Mouse (Mus musculus) embryonic facial prominence, embryonic 13.5 days (tissue): ENCODE results near the gene Ctse. TPM values are rescaled to one million over a fixed set of nuclear protein-coding genes. Genes with fewer than 3 reads are reported as not detected.

Experiments used
- ATAC-seq: fragments of 200-750 bp; cut with Nextera tagmentation; 2 replicates; pipeline ENCODE4 v1.8.0; 2017; ENCODE audit warnings: low read depth; ENCODE audit not compliant: insufficient number of reproducible peaks, insufficient read depth, low FRiP score, low TSS enrichment
- H3K27ac ChIP-seq: fragments of 300-500 bp; sonication (generic); 2 replicates; pipeline ENCODE4 v1.5.1; 2015; ENCODE audit warnings: moderate library complexity, mild to moderate bottlenecking, inconsistent platforms
- H3K27me3 ChIP-seq: fragments of 300-500 bp; sonication (generic); 2 replicates; pipeline ENCODE4 v1.6.1; 2015; ENCODE audit warnings: mild to moderate bottlenecking, inconsistent platforms
- H3K36me3 ChIP-seq: fragments of 300-500 bp; sonication (generic); 2 replicates; pipeline ENCODE4 v1.6.1; 2015; ENCODE audit warnings: mild to moderate bottlenecking, inconsistent platforms
- H3K4me1 ChIP-seq: fragments of 300-500 bp; sonication (generic); 2 replicates; pipeline ENCODE4 v1.6.1; 2015; ENCODE audit warnings: inconsistent platforms
- H3K4me2 ChIP-seq: fragments of 300-500 bp; sonication (generic); 2 replicates; pipeline ENCODE4 v1.6.1; 2015; ENCODE audit warnings: moderate library complexity, mild to moderate bottlenecking, inconsistent platforms
- H3K4me3 ChIP-seq: fragments of 300-500 bp; sonication (generic); 2 replicates; pipeline ENCODE4 v1.5.1; 2015; ENCODE audit warnings: mild to moderate bottlenecking, inconsistent platforms
- H3K9ac ChIP-seq: fragments of 300-500 bp; sonication (generic); 2 replicates; pipeline ENCODE4 v1.6.1; 2015; ENCODE audit warnings: mild to moderate bottlenecking, inconsistent platforms
- H3K9me3 ChIP-seq: fragments of 300-500 bp; sonication (generic); 2 replicates; pipeline ENCODE4 v1.6.1; 2016; ENCODE audit warnings: inconsistent platforms
- WGBS: fragments of 180-500 bp; shearing (Covaris S2); methylation state at CpG from one replicate; pipeline ENCODE4 v1.1.7; 2015; ENCODE audit warnings: mixed read lengths; 5-methylcytosine and 5-hydroxymethylcytosine counted together
- polyA plus RNA-seq: library from polyadenylated mRNA; unstranded; fragments of >200 nt; fragmentation: Nextera tagmentation; extraction: Ambion mirVana; gene quantifications from 2 replicates; pipeline ENCODE4 v1.2.1, GENCODE M21; 2015

Gene Ctse
- polyA plus RNA-seq, 1 experiment from 2014 or later = not detected

- 0 out of 2 replicates have a peak, but pooled peaks have one; percentile 26 for ATAC-seq
- H3K36me3 ChIP-seq = no peaks in the 10 kb centered on the region
- peak within 1 kb of the TSS; percentile 12; the same call in 1 of the 2 replicates for H3K4me2 ChIP-seq
- WGBS = 47% methylated on average over 8 of the region's 8 CpGs
- no peak within 1 kb of the TSS for H3K9ac ChIP-seq
- no peaks in the 10 kb centered on the region for H3K27me3 ChIP-seq
- H3K27ac ChIP-seq = peak within 1 kb of the TSS; percentile 45; the same call in 1 of the 2 replicates
- no peak within 1 kb of the TSS for H3K4me3 ChIP-seq
- no peaks in the 10 kb centered on the region for H3K9me3 ChIP-seq
- peaks cover 11% of the 10 kb centered on the region for H3K4me1 ChIP-seq
Measured at GRCm38 (mm10) chr1:131688475-131688874, 50.4 kb downstream of the Ctse start, which contains the start of gene Rab7b. TSS of gene Rab7b (plus strand) at chr1:131688695.

GRCm38 (mm10) chr1:131689016-131689415, 50.9 kb downstream of the Ctse start:
- Histone ChIP-seq H3K4me1 (peaks cover 11% of the 10 kb centered on the region), H3K4me2 (no peak overlapping the region), H3K9ac (no peak overlapping the region), H3K36me3 (no peaks in the 10 kb centered on the region), H3K27me3 (no peaks in the 10 kb centered on the region), H3K4me3 (no peak overlapping the region), H3K9me3 (no peaks in the 10 kb centered on the region), H3K27ac (no peak overlapping the region)
- 64% methylated on average over 3 of the region's 3 CpGs for WGBS
- no peak for ATAC-seq

GRCm38 (mm10) chr1:131689899-131690298, 51.8 kb downstream of the Ctse start:
- no peaks in the 10 kb centered on the region for H3K9me3 ChIP-seq
- peaks cover 11% of the 10 kb centered on the region for H3K4me1 ChIP-seq
- H3K9ac ChIP-seq = no peak overlapping the region
- no peaks in the 10 kb centered on the region for H3K27me3 ChIP-seq
- no peak for ATAC-seq
- H3K27ac ChIP-seq = no peak overlapping the region
- H3K4me2 ChIP-seq = 0 out of 2 replicates have a peak overlapping the region, but pooled peaks have one; percentile 12
- no peaks in the 10 kb centered on the region for H3K36me3 ChIP-seq
- H3K4me3 ChIP-seq = no peak overlapping the region
- WGBS = 80% methylated on average over 5 of the region's 5 CpGs

GRCm38 (mm10) chr1:131690435-131690834, 52.3 kb downstream of the Ctse start:
- Histone ChIP-seq H3K9me3 (no peaks in the 10 kb centered on the region), H3K4me1 (peaks cover 11% of the 10 kb centered on the region), H3K27me3 (no peaks in the 10 kb centered on the region), H3K9ac (no peak overlapping the region), H3K4me2 (0 out of 2 replicates have a peak overlapping the region, but pooled peaks have one; percentile 4), H3K27ac (peak overlapping the region; percentile 57; the same call in 1 of the 2 replicates), H3K4me3 (no peak overlapping the region), H3K36me3 (no peaks in the 10 kb centered on the region)
- 59% methylated on average over 3 of the region's 3 CpGs for WGBS
- peak; percentile 63; the same call in 1 of the 2 replicates for ATAC-seq

- no peak overlapping the region for H3K4me3 ChIP-seq
- no peak overlapping the region for H3K9ac ChIP-seq
- no peaks in the 10 kb centered on the region for H3K36me3 ChIP-seq
- ATAC-seq = no peak
- H3K4me2 ChIP-seq = no peak overlapping the region
- peaks cover 12% of the 10 kb centered on the region for H3K4me1 ChIP-seq
- H3K27me3 ChIP-seq = no peaks in the 10 kb centered on the region
- no peaks in the 10 kb centered on the region for H3K9me3 ChIP-seq
- H3K27ac ChIP-seq = no peak overlapping the region; the same call in 1 of the 2 replicates
Measured at GRCm38 (mm10) chr1:131691356-131691755, 53.2 kb downstream of the Ctse start.

GRCm38 (mm10) chr1:131695308-131695707, 57.2 kb downstream of the Ctse start:
- 82% methylated on average over 2 of the region's 2 CpGs for WGBS
- no peaks in the 10 kb centered on the region for H3K27me3 ChIP-seq
- no peak overlapping the region for H3K4me3 ChIP-seq

GRCm38 (mm10) chr1:131696325-131696724, 58.2 kb downstream of the Ctse start:
- H3K27ac ChIP-seq = no peak overlapping the region
- no peak overlapping the region for H3K4me3 ChIP-seq
- H3K36me3 ChIP-seq = no peaks in the 10 kb centered on the region
- no peak overlapping the region for H3K4me2 ChIP-seq
- no peaks in the 10 kb centered on the region for H3K9me3 ChIP-seq
- H3K4me1 ChIP-seq = peaks cover 5% of the 10 kb centered on the region
- ATAC-seq = no peak
- no peak overlapping the region for H3K9ac ChIP-seq
- WGBS = 28% methylated on average over 4 of the region's 4 CpGs
- H3K27me3 ChIP-seq = no peaks in the 10 kb centered on the region

More at GRCm38 (mm10) chr1:131695308-131695707, 57.2 kb downstream of the Ctse start:
- Histone ChIP-seq H3K4me1 (peaks cover 14% of the 10 kb centered on the region), H3K36me3 (no peaks in the 10 kb centered on the region), H3K4me2 (no peak overlapping the region), H3K9ac (no peak overlapping the region), H3K27ac (no peak overlapping the region), H3K9me3 (no peaks in the 10 kb centered on the region)
- no peak for ATAC-seq

- Histone ChIP-seq H3K9me3 (no peaks in the 10 kb centered on the region), H3K4me3 (no peak overlapping the region), H3K36me3 (no peaks in the 10 kb centered on the region), H3K9ac (no peak overlapping the region), H3K27ac (no peak overlapping the region), H3K27me3 (no peaks in the 10 kb centered on the region), H3K4me1 (0 out of 2 replicates have a peak, but pooled peaks cover 3% of the 10 kb centered on the region), H3K4me2 (no peak overlapping the region)
- WGBS = 86% methylated on average over 3 of the region's 3 CpGs
- ATAC-seq = no peak
Measured at GRCm38 (mm10) chr1:131698770-131699169, 60.7 kb downstream of the Ctse start.

GRCm38 (mm10) chr1:131699642-131700041, 61.5 kb downstream of the Ctse start:
- Histone ChIP-seq H3K27me3 (no peaks in the 10 kb centered on the region), H3K9ac (no peak overlapping the region), H3K36me3 (no peaks in the 10 kb centered on the region), H3K9me3 (no peaks in the 10 kb centered on the region), H3K4me2 (no peak overlapping the region), H3K4me3 (no peak overlapping the region), H3K4me1 (0 out of 2 replicates have a peak, but pooled peaks cover 3% of the 10 kb centered on the region), H3K27ac (no peak overlapping the region)
- WGBS = 79% methylated on average over 4 of the region's 4 CpGs
- ATAC-seq = no peak

GRCm38 (mm10) chr1:131700447-131700846, 62.3 kb downstream of the Ctse start:
- Histone ChIP-seq H3K36me3 (no peaks in the 10 kb centered on the region), H3K9me3 (no peaks in the 10 kb centered on the region), H3K4me3 (no peak overlapping the region), H3K9ac (no peak overlapping the region), H3K4me2 (no peak overlapping the region), H3K4me1 (0 out of 2 replicates have a peak, but pooled peaks cover 3% of the 10 kb centered on the region), H3K27me3 (no peaks in the 10 kb centered on the region), H3K27ac (no peak overlapping the region)
- WGBS = 69% methylated on average over 5 of the region's 5 CpGs
- no peak for ATAC-seq

- no peaks in the 10 kb centered on the region for H3K9me3 ChIP-seq
- no peaks in the 10 kb centered on the region for H3K27me3 ChIP-seq
- WGBS = 83% methylated on average over 5 of the region's 5 CpGs
- no peak overlapping the region for H3K27ac ChIP-seq
- H3K4me1 ChIP-seq = 0 out of 2 replicates have a peak, but pooled peaks cover 1% of the 10 kb centered on the region
- no peak overlapping the region for H3K4me3 ChIP-seq
- no peaks in the 10 kb centered on the region for H3K36me3 ChIP-seq
- no peak overlapping the region for H3K4me2 ChIP-seq
- no peak overlapping the region for H3K9ac ChIP-seq
- no peak for ATAC-seq
Measured at GRCm38 (mm10) chr1:131701391-131701790, 63.3 kb downstream of the Ctse start.

- no peak overlapping the region for H3K4me3 ChIP-seq
- H3K9me3 ChIP-seq = no peaks in the 10 kb centered on the region
- H3K9ac ChIP-seq = no peak overlapping the region
- no peak overlapping the region for H3K27ac ChIP-seq
- no peak for ATAC-seq
- H3K27me3 ChIP-seq = no peaks in the 10 kb centered on the region
- no peaks in the 10 kb centered on the region for H3K36me3 ChIP-seq
- no peaks in the 10 kb centered on the region for H3K4me1 ChIP-seq
- no peak overlapping the region for H3K4me2 ChIP-seq
- WGBS = 76% methylated on average over 8 of the region's 8 CpGs
Measured at GRCm38 (mm10) chr1:131702094-131702766, 64.1 kb downstream of the Ctse start.
